Mouse (Mus musculus): Measurements from ENCODE around the gene 4930453N24Rik.

GRCm38 (mm10) chr16:64800393-64800792 is 29.4 kb upstream of the 4930453N24Rik start:
- TF ChIP-seq CTCF (IDR thresholded peaks at IDR 0.05; ENCODE audit: extremely low read depth, insufficient read depth, insufficient read length, insufficient replicate concordance) (no peak), POLR2A (IDR thresholded peaks at IDR 0.05; ENCODE audit: low read depth, low read length) (no peak)
